Mouse (Mus musculus) granulocyte monocyte progenitor cell, adult 5-6 weeks (primary cell): ENCODE data around the gene Insig2. TPM values are rescaled to one million over a fixed set of nuclear protein-coding genes. Genes with fewer than 3 reads are reported as not detected.
A peak's percentile ranks its signal among the peaks of the same experiment; 100 is the strongest.

ENCODE experiments used
- ATAC-seq: replicated peaks from 2 replicates; pipeline ENCODE4 v1.8.0; 2016; ENCODE audit warnings: mild to moderate bottlenecking, moderate TSS enrichment, inconsistent platforms; ENCODE audit not compliant: poor library complexity, severe bottlenecking
- total RNA-seq, 2 experiments: library from RNA; stranded (forward) in 1 of 2; stranded (reverse) in 1 of 2; fragments of 200-712, 200-1000 nt in 1 of 2; fragments of >200 nt in 1 of 2; fragmentation: Nextera tagmentation in 1 of 2; gene quantifications; 2 replicates each; pipeline ENCODE4 v1.2.3; 2014 to 2017

Gene Insig2
- 7.1 and 48.4 TPM in 2 replicates for total RNA-seq (2014; fragmentation: Nextera tagmentation)
- 5.4 and 11.5 TPM in 2 replicates for total RNA-seq (2017)

DNA sequence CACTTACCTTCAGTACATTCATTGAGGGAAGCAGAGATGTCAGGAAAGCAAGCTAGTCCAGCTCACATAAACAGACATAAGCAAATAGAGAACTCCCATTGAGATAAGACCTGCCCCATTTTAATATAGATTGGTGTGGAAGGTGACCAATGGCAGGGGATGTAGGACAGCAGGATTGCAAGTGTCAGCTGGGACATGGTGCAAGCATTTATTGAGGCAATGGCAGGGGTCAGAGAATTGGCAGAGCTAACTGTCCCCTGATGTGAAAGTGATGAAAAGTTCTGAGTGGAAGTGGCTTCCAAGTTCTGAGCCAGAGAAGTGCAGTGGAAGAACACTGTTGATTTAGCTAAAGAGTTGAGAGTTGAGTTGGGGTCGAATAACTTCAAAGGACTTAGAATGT lies at the start of gene Insig2:
Gene Insig2, minus strand, starts transcription at position 105 of the 400 bp plus-strand sequence.
- ATAC-seq: no peak

- ATAC-seq: no peak
These were observed 49.2 kb upstream of the Insig2 start for GRCm38 (mm10) chr1:121381562-121381961.

DNA sequence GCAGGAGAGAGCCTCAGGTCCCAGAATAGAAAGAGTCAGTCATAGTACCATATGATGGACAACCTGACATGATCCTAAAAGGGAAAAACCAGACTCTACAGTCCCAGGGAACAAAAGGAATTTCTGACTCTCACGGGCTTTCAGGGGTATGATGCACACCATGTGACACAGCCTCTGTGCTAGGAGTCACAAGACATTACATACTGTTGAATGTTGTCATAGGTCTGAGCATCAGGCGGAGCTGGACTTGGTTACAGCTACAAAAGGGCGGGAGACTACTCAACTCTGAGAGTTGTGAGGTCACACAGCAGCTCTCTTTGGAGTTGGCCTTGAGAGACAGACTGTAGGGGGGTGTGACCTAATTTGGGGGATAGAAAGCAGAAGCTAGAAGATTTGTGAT lies 47.6 kb upstream of the Insig2 start:
- ATAC-seq: no peak

DNA sequence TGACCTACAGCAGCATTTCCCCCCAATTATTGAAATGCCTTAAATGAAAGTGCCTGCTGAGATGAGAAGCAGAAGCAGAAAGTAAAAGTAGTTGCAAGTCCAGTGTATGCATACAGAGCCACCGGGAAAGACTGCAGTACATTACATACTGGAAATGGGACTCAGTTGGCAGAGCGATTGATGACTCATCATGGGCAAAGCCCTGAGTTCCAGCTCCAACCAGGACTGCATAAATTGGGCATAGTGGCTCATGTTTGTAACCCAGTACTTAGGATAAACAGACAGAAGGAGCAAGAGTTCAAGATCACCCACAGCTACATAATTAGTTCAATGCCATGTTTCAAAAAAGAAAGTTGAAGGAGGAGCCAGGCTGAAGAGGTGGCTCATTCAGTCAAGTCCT lies 45.5 kb upstream of the Insig2 start:
- no peak for ATAC-seq

DNA sequence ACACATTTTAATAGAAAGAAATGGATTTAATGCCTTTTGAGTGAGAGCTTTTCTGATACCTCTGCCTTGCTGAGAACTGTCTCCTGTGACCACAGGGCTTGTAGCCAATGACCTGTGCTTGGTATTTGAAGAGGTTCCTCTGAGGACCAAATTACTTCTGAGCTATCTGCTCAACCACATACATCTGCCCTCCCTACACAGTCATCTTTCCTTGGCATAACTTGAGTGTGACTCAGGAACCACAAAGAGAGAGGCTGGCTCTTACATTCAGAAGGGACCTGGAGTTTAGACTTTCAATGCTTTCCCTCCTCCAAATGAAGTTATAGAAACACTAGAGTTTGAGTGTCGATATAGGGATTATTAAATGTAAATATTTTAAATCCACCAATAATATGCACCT lies 45.0 kb upstream of the Insig2 start:
- ATAC-seq: no peak

DNA sequence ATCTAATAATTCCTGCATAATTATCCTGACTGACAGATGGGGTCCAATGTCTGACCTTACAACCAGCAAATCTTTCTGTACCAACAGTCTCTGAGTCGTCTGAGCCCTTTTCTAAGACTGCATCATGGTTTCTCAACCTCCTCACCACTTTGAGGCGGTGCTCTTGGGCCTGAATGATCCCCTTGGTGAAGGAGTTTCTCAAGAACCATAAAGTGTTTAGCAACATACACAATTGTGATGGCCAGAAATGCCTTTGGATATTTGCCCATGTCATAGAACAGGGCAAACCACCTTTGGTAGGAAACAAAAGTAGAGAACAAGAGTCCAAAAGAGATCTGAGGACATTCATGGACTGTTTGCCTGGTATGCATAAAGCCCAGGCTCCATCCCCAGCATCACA lies 41.2 kb upstream of the Insig2 start:
- ATAC-seq: no peak

GRCm38 (mm10) chr1:121372656-121373055 lies 40.3 kb upstream of the Insig2 start:
- no peak for ATAC-seq

GRCm38 (mm10) chr1:121371449-121371848 lies 39.1 kb upstream of the Insig2 start:
- ATAC-seq: no peak

DNA sequence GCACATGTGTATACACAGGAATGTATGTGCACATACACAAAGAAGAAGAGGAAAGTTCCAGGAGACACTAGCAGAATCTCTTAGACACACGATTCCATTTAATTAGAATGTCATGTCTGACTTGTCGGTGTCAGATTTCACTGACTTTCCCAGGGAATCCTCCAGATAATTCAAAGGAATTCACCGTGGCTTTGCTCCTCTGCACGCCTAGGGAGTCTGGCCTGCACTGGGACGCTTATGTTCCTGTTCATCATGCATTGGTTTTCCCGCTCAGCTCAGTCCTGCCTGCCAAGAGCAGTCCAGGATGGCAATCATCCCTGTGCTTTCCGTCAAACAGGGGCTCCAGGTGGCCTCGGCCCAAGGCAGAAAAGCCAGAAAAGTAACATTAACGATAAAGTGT lies 34.9 kb upstream of the Insig2 start:
- ATAC-seq: no peak

DNA sequence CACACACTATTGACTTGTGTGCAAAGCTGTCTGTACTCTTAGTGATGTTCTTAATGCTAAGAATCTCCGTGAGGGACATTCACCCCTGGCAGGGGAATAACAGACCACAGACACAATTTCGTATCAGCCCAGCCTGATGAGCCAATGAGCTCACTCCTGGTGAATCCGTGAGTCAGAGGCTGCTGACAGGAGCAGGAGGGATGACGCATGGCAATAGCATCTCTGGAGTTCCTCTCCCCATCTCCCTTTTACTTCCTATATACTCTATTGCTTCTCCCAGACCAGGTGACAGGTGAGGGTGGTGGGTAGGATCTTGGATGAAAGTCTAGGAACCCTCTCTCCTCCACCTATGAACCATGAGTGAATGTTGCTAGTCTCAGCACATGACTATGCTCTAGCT lies 28.2 kb upstream of the Insig2 start:
- no peak for ATAC-seq

GRCm38 (mm10) chr1:121359680-121360079 lies 27.3 kb upstream of the Insig2 start:
- ATAC-seq: no peak

DNA sequence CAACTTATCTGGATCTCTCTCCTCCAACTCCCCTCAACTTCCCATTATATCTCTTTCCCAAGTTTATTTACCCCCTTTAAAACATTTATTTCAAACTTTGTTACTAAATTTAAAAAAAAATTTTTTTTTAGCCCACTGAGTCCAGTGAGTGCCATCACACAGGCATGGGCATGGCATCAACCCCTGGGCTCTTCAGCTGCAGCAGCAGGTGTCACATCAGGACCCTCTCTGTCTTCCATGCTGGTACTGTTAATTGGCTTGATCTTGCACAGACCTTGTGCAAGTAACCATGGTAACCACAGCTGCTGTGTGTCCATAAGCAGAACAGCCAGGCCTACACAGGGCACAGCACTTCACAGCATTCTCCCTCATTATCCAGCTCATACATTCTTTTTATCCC lies 21.4 kb upstream of the Insig2 start:
- ATAC-seq: no peak

DNA sequence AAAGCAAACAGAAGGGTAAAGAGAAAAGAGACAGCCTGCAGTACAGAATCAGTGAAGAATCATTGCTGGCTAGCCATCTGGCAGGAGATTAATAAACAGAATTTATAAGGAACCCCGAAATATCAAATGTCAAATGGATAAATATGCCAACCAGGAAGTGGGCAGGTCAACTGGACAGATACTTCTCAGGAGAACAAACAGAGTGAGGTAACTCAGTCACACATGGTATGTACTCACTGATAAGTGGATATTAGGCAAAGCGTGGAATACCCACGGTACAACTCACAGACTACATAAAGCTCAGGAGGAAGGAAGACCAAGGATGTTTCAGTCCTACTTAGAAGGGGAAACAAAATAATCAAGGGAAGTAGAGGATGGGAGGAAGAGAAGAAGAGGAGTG lies 18.6 kb upstream of the Insig2 start:
- ATAC-seq: no peak

DNA sequence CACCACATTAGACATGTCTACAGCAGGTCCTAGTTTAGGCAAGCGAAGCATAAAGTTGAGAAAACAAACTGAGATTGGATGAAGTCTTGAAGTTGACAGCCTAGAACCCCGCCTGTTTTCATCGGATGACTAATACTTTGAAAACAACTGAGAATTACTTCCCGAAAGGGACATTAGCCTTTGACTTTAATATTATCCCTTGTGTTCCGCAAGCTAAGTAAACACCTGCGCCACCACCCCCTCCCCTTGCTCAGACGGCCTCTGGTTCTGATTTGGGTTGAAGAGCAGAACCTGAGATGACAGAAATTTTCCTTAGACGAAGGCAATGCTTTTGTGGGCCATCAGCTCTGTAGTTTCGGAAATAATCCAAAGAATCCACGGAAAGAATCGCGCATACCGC lies 18.2 kb upstream of the Insig2 start:
- ATAC-seq: no peak

- ATAC-seq: no peak
These were observed 16.8 kb upstream of the Insig2 start for GRCm38 (mm10) chr1:121348875-121349847.

DNA sequence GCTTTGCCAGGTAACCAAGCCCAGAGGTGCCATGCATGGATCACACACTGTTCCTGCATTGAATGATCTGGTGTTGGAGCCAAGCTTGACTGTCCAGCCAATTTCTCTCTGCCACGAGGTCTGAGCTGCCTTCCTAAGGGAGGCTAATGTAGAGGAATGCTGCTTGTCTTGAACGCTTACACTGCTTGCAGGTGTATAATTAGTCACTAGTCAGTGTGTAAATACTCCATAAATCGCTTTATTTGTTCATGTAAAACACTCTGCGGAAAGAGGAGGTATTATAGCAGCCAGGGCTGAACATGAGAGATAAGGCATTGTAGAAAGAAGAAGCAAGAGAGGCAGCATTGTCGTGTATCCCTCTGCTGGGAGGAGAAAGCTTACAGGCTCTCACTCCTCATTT lies 11.6 kb upstream of the Insig2 start:
- ATAC-seq: no peak

DNA sequence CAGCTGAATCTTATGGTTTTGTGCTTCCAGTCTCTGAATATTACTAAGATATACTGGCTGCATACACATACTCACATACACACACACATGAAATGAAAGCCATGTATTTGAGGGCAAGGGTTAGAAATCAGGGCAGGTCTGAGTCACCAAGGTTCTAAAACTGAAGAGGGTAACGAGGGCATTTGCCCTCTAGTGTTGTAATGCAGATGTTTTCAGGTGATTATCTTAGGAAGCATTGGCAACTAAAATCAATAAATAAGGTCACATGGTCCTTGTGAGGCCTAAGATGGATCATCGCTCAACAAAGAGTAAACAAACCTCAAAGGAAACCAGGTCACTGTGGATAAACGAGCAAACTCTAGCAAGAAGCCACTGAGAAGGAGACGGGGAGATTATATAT lies 3.4 kb upstream of the Insig2 start:
- no peak for ATAC-seq

GRCm38 (mm10) chr1:121333986-121334703 lies 1.8 kb upstream of the Insig2 start:
- ATAC-seq: peak; percentile 88

DNA sequence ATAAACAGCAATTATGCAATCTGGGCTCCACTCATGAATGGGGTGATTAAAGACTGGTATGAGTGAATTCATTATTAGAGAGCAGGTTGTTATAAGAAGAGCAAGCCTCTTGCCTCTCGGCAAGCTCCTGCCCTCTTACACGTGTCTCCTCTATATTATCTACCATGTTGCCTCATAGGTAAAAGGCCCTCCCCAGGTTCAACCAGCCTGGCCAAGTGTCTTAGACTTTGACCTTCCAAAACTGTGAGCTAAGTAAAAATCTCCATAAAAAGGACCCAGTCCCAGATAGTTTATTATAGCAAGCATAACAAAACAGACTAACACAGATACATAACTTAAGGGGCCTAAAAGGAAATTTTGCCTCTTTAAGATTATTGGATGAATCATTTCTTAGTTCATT lies 1.8 kb downstream of the Insig2 start:
- ATAC-seq: no peak

DNA sequence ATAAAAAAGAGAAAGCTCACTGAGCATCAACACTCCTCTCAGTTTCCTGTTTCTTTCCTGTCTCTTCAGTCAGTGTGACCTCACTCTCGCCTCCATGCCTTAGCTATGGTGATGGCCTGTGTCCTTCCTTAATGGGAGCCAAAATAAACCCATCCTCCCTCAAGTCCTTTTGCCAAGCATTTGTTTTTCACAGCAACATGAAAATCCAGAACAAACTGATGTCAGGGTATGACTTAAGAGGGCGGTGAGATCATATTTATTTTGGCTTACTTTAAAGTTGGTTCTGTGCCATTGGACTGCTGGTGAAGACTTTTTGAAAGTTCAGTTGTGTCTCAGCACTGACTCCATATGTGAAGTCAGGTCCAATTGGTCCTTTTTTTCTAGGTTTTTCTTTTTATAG lies 3.0 kb downstream of the Insig2 start:
- ATAC-seq: no peak

GRCm38 (mm10) chr1:121328193-121328555 lies 4.2 kb downstream of the Insig2 start:
- peak; percentile 61 for ATAC-seq
